Mouse (Mus musculus): ENCODE data around the gene Apobec2. TPM values are rescaled to one million over a fixed set of nuclear protein-coding genes. Genes with fewer than 3 reads are reported as not detected.
"Not testable (repeated sequence)": the region's sequence is repeated elsewhere in the genome, so short reads cannot be mapped to it uniquely, and the experiment has no call there.

Apobec2 gene
- total RNA-seq (2018; cell fraction: chromatin; rRNA removed), result not detected
- total RNA-seq (2018; cell fraction: cytosol; rRNA removed), result not detected
- total RNA-seq (2018; cell fraction: nucleus; rRNA removed), result not detected
- not detected in 3 replicates for polyA plus RNA-seq (2018)

DNA sequence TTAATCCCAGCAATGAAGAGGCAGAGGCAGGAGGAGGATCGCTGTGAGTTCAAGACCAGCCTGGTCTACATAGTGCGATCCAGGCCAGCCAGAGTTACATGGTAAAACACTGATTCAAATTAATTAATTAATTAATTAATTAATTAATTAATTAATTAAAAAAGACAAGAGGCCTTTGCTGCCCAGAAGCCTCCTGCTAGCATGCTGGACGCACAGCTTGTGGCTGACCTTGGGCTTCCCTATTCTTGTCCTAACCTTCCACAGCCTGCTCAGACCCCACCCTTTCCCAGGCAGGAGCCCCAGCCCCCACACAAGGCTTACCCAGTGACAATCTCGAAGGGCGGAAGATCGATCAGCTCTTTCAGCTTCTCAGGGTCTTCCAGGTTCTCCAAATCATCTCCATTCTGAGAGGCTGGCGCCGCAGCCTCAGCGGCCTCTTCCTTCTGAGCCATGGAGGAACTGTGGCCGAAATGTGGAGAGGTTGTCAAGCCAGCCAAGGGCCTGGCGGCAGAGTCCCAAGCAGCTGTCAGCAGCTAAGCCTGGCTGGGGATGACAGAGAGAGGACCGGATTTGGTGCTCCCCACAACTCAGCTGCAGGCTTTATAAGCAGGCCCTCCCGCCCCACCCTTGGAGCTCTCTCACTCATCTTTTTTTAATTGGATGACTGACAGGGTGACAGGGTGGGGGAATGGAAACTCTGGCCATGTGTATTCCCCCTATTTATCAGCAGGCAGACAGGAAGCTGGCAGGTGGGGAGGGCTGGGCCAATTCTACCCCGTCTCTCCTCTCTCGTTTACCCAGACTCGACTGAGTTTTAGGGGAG, at the start of gene Apobec2:
Apobec2 (minus strand) TSS at position 773 of the 823 bp plus-strand sequence.
- H3K4me3 ChIP-seq (ENCODE audit: inconsistent target), result no peak within 1 kb of the TSS
- WGBS (ENCODE audit: missing documents), result 86% methylated on average over 16 of the region's 16 CpGs

DNA sequence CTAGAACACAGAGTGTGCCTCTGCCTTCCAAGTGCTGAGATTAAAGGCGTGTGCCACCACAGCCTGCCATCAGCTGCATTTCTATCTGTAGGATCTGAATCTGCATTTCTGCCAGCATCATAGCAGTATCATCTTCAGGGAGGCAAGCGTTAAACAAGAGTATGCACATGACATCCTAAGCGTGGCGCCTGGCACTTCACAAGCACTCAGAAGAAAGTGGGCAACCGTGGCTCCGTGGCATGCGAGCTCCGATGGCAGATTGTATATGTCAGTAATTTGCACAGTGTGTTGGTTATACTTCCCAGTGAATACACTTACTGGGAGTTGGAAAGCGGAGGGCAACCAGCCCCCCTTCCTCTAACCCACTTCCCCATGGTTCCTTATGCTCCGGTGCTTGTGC, 47.2 kb upstream of the Apobec2 start:
- no peaks in the 10 kb centered on the region for H3K79me2 ChIP-seq (ENCODE audit: inconsistent target)
- H3K27ac ChIP-seq, result no peak overlapping the region
- H3K4me3 ChIP-seq (ENCODE audit: inconsistent target), result no peak overlapping the region
- WGBS (ENCODE audit: missing documents), result 93% methylated on average over 10 of the region's 10 CpGs
- H3K36me3 ChIP-seq (ENCODE audit: inconsistent target), result no peaks in the 10 kb centered on the region

More for the DNA sequence above, at the start of gene Apobec2:
- no peaks in the 10 kb centered on the region for H3K36me3 ChIP-seq (ENCODE audit: inconsistent target)
- H3K27ac ChIP-seq, result no peak within 1 kb of the TSS
- H3K79me2 ChIP-seq (ENCODE audit: inconsistent target), result no peaks in the 10 kb centered on the region

DNA sequence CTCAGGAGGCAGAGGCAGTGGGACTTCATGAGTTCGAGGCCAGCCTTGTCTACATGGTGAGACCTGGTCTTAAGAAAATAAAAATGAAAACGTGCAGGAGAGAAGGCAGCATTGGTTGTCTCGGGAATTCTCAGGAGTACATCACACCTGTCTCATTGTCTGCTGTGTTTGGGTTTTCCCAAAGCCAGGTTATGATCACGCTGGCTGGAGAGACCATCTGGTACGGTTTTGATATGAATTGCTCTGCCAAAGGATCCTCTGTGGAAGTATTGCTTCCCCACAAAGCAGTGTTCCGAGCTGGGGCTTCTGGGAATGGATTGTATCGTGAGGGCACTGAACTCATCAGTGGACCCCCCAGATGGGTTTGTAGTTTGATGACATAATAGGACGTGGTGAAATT, 42.7 kb upstream of the Apobec2 start:
- Histone ChIP-seq H3K4me3 (ENCODE audit: inconsistent target) (no peak overlapping the region), H3K36me3 (ENCODE audit: inconsistent target) (no peaks in the 10 kb centered on the region), H3K79me2 (ENCODE audit: inconsistent target) (no peaks in the 10 kb centered on the region), H3K27ac (no peak overlapping the region)
- WGBS (ENCODE audit: missing documents), result 88% methylated on average over 8 of the region's 8 CpGs

DNA sequence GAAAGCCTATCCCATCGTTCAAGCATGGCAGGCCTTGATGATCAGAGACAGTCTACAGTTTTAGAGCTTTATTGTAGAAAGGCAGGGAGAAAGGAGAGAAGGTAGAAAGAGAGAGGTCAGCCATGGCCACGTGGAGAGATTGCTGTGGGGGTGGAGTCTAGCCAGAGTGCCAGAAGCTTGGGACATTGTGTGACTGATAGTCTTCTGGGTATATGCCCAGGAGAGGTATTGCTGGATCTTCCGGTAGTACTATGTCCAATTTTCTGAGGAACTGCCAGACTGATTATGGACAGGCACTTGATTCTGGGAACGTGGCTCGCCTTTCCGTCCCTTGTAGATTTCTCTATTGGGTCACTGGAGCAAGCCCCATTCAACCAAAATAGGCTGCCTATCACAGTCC, 41.6 kb upstream of the Apobec2 start:
- not testable (repeated sequence) for H3K79me2 ChIP-seq (ENCODE audit: inconsistent target); H3K36me3 ChIP-seq (ENCODE audit: inconsistent target); H3K27ac ChIP-seq; H3K4me3 ChIP-seq (ENCODE audit: inconsistent target)
- 88% methylated on average over 6 of the region's 6 CpGs for WGBS (ENCODE audit: missing documents)

DNA sequence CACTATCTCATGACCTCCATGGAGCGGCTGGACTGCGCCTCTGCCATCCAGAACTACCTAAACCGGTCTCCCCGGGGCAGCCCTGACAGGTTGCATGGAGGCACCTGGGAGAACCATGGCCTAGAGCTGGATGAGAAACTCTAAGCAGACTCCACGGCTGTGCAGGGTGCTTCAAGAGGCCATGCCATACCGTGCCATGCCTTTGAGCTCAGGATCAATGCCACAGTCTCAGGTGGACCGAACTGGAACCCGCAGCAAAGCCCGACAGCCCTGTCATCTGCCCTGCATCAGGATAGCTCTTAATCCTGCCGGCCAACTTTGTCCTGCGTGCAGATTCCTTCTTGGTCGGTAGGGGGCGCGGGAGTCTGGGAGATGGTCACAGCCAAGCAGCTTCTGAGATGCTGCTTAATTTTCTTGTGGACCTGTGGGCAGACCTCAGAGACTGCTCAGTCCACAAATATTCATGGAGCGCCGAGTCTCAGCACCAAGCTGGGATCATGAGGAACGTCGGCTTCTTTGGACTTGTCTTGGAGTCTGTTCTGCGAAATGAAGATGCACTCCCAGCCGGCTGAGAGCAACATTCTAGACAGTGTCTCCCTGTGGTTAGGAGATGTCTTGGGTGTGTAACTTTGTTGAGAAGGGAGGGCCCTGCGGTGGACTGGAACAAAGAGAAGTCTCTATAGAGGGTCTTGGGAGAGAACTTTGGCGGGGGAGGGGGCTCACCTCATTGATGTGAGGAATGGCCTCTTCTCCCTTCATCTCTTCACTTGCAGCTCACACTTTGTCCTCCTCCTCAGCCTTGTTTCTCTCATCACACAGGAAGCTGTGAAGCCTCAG, 34.9 kb upstream of the Apobec2 start:
- Histone ChIP-seq H3K4me3 (ENCODE audit: inconsistent target) (no peak overlapping the region), H3K36me3 (ENCODE audit: inconsistent target) (no peaks in the 10 kb centered on the region), H3K79me2 (ENCODE audit: inconsistent target) (no peaks in the 10 kb centered on the region), H3K27ac (no peak overlapping the region)
- 20% methylated on average over 22 of the region's 22 CpGs for WGBS (ENCODE audit: missing documents)

DNA sequence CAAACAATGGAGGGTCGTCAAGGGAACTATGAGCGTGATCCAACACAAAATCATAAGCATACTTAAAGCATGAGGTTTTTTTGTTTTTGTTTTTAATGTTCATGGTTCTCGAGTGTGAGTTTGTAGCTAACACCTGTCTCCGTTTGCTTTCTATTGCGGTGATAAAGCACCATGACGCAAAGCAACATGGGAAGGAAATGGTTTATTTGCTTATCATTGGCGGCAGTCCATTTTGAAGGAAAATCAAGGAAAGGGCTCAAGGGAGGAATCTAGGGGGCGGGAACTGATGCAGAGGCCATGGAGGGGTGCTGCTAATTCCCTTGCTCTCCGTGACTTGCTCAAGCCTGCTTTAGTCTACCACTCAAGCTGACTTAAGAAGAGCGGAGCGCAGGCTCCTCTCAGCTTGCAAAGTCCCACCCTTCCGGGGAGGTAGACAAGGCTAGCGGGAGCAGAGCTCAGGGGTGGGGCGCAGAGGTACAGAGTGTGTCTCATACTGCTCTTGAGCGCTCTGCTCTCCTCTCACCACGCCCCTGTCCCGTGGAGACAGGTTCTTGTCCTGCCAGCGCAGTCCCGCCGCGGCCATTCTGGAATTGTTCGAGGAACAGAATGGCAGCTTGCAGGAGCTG, 34.2 kb upstream of the Apobec2 start:
- H3K36me3 ChIP-seq (ENCODE audit: inconsistent target), result no peaks in the 10 kb centered on the region
- no peak overlapping the region for H3K4me3 ChIP-seq (ENCODE audit: inconsistent target)
- WGBS (ENCODE audit: missing documents), result 66% methylated on average over 20 of the region's 22 CpGs
- H3K27ac ChIP-seq, result no peak overlapping the region
- H3K79me2 ChIP-seq (ENCODE audit: inconsistent target), result no peaks in the 10 kb centered on the region

DNA sequence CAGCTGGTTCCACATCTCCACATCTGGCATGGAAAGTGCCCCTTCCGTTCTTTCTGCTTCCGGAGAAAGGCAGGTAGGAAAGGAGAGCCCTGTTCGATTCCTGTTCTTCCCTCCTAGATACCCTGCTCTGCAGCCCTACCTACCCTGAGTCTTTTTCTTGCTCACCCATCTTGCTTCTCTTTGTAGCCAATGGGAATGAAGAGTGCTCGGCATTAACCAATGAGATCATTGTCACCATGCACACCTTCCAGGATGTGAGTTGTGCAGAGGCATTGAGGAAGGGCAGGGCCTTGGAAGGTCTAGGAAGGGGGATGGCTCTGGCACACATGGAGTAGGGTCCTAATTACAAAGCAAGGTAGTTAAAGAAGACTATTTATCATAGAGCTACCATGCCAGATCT, 30.7 kb upstream of the Apobec2 start:
- no peak overlapping the region for H3K27ac ChIP-seq
- H3K36me3 ChIP-seq (ENCODE audit: inconsistent target), result no peaks in the 10 kb centered on the region
- H3K79me2 ChIP-seq (ENCODE audit: inconsistent target), result no peaks in the 10 kb centered on the region
- 93% methylated on average over 4 of the region's 4 CpGs for WGBS (ENCODE audit: missing documents)
- H3K4me3 ChIP-seq (ENCODE audit: inconsistent target), result no peak overlapping the region

DNA sequence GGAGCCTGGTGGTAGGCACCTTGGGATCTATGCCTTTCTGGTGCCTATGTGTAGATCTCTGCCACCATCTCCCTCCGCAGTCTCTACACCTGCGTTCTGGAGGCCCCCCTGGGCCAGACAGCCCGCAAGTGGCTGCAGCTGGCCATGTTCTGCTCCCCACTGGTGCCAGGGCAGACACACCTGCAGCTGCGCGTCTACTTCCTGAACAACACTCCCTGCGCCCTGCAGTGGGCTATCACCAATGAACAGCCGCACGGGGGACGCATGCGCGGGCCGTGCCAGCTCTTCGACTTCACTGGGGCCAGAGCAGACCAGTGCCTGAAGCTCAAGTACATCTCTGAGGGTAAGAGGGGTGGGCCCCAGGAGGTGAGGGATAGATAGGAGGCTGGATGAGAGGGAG, 29.4 kb upstream of the Apobec2 start:
- H3K79me2 ChIP-seq (ENCODE audit: inconsistent target), result no peaks in the 10 kb centered on the region
- 60% methylated on average over 13 of the region's 13 CpGs for WGBS (ENCODE audit: missing documents)
- H3K27ac ChIP-seq, result no peak overlapping the region
- H3K36me3 ChIP-seq (ENCODE audit: inconsistent target), result no peaks in the 10 kb centered on the region
- no peak overlapping the region for H3K4me3 ChIP-seq (ENCODE audit: inconsistent target)

DNA sequence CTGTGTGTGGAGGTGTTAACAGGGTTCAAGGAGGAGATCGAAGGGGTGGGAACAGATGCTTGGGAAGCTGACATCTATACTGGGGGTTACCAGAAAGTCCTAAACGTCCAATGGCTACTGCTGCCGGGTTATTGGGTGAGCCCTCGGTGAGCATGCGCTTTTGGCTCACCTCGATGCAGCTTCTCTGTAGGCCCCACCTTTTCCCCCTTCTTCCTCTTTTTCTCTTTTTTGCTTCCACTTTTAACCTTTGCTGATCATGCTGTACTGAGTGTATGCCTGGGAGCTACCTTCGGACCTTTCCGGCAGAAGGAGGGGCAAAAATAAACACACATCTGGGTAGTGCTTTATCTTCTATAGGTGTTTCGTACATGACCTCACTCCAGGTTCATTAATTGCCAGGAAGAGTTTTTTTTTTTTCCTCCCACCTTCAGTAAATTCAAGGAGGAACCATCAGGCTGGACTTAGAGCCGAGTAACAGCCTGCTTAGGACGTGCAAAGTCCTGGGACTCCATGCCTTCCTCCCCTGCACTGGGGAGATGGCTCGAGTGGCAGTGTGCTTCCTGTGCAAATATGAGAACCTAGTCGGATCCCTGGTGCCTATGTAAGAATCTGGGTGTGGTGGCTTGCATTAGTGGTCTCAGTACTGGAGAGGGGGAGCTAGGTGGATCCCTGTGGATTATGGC, 25.4 kb upstream of the Apobec2 start:
- no peak overlapping the region for H3K27ac ChIP-seq
- H3K36me3 ChIP-seq (ENCODE audit: inconsistent target), result no peaks in the 10 kb centered on the region
- WGBS (ENCODE audit: missing documents), result 15% methylated on average over 13 of the region's 13 CpGs
- H3K4me3 ChIP-seq (ENCODE audit: inconsistent target), result no peak overlapping the region
- H3K79me2 ChIP-seq (ENCODE audit: inconsistent target), result no peaks in the 10 kb centered on the region

DNA sequence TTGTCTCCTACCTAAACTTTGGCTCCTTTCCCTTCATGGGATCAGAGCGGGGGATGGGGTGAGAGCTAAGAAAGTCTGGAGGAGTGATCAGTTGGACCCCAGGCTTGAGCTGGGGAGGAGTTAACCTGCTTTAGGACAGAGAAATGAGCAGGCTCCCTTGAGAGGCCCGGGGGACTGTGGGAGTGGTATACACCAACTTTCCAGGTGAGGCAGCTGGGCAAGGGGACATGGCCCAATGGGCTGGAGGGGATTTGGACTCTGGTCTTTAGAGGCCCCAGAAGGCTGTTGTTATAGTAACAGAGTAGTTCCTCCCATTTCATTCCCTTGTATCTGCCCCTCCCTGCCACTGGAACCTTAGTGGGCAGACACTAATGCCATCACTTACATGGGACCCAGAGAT, 23.2 kb upstream of the Apobec2 start:
- Histone ChIP-seq H3K79me2 (ENCODE audit: inconsistent target) (no peaks in the 10 kb centered on the region), H3K4me3 (ENCODE audit: inconsistent target) (no peak overlapping the region), H3K36me3 (ENCODE audit: inconsistent target) (no peaks in the 10 kb centered on the region), H3K27ac (no peak overlapping the region)
- WGBS (ENCODE audit: missing documents), result 97% methylated on average over 2 of the region's 2 CpGs

DNA sequence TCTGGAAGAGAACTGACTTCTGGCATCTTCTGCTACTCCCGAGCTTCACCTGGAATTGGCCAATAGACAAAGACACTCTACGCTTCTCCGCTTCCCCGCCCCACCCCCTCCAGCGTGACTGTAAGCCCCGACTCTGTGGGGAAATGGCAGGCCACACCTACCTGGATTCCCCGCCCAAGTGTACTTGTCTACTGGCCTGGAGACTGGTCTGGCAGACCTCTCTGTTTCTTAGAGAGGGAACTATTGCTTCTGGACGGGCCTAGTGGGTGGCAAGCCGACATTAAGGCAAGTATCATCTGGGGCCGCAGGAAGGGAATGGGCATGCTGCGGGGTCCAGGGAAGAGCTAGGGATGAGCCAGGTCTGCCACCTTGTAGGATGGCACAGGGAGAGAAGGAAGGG, 22.0 kb upstream of the Apobec2 start, which contains the start of gene Unc5cl:
Unc5cl (plus strand) TSS at position 214 of the 400 bp plus-strand sequence.
- Histone ChIP-seq H3K27ac (no peak within 1 kb of the TSS), H3K4me3 (ENCODE audit: inconsistent target) (no peak within 1 kb of the TSS), H3K36me3 (ENCODE audit: inconsistent target) (no peaks in the 10 kb centered on the region), H3K79me2 (ENCODE audit: inconsistent target) (no peaks in the 10 kb centered on the region)
- 77% methylated on average over 10 of the region's 11 CpGs for WGBS (ENCODE audit: missing documents)

DNA sequence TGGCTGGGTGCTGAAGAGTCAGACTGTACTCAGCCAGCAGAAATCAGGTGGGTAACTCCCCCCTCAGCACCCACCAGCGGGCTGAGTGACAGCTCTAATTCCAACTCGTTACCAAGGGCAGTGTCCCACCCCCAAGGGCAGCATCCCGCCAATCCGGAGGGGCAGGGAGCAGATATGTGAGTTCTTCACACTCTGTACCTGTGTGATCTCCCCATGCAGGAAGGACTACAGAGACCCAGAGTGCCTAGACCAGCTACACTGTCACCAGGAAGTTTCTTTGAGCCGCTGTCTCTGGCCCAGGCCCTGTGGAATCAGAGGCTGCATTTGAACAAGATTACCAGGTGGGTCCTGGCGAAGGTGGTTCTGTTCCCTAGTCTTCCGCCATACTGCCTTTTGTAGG, 21.5 kb upstream of the Apobec2 start:
- H3K79me2 ChIP-seq (ENCODE audit: inconsistent target), result no peaks in the 10 kb centered on the region
- no peaks in the 10 kb centered on the region for H3K36me3 ChIP-seq (ENCODE audit: inconsistent target)
- no peak overlapping the region for H3K4me3 ChIP-seq (ENCODE audit: inconsistent target)
- H3K27ac ChIP-seq, result no peak overlapping the region
- WGBS (ENCODE audit: missing documents), result 93% methylated on average over 7 of the region's 7 CpGs

DNA sequence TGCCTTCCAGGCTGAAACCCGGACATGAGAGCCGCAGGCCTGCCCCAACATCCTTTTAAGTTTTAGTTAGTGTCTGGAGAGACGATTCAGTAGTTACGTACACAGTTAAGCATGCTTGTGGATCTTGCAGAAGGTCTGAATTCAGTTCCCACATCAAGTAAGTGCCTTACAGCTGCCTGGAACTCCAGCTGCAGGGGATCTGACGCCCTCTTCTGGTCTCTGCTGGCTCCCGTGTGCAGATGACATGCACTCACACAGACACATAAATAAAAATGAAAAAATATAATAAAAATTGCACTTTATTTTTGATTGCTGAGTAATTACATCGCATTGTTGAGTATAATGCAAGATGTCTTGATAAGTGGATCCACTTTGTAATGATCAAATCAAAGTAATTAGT, 20.8 kb upstream of the Apobec2 start:
- no peaks in the 10 kb centered on the region for H3K36me3 ChIP-seq (ENCODE audit: inconsistent target)
- WGBS (ENCODE audit: missing documents), result 90% methylated on average over 7 of the region's 7 CpGs
- H3K27ac ChIP-seq, result no peak overlapping the region
- H3K4me3 ChIP-seq (ENCODE audit: inconsistent target), result no peak overlapping the region
- no peaks in the 10 kb centered on the region for H3K79me2 ChIP-seq (ENCODE audit: inconsistent target)

DNA sequence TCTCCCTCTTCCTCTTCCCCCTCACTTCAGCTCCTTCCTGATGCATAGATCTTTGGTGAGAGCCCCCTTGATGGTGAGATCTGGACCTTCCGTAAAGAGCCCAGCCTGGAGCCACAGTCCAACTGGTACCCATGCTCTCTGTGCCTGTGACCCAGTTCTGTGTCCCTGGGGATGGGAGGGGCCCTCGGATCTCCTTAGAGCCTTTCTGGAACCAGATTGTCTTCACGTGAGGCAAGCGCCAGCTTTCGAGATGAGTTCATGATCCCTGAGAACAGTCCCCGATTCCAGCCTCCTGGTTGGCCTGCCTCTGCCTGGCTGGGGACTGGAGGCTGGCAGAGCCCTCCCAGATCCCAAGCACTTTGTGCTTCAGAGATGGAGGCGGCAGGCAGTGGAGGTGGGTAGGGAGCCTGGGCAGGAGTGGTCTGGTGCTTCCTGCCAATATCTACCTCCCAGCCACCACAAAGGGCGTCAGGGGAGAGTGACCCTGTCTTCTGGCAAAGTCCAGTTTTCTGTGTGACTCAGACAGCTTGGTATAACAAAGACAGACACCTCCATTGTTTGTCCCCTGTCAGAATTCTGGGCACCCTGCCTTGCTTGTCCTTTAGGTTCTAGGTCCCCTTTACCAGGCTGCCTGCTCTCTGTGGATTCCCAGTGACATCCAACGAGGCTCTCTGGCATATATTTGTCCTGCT, 19.2 kb upstream of the Apobec2 start:
- Histone ChIP-seq H3K79me2 (ENCODE audit: inconsistent target) (no peaks in the 10 kb centered on the region), H3K4me3 (ENCODE audit: inconsistent target) (no peak overlapping the region), H3K27ac (no peak overlapping the region), H3K36me3 (ENCODE audit: inconsistent target) (no peaks in the 10 kb centered on the region)
- WGBS (ENCODE audit: missing documents), result 88% methylated on average over 9 of the region's 9 CpGs
